Mouse (Mus musculus): ENCODE data around the gene Armh2. TPM values are rescaled to one million over a fixed set of nuclear protein-coding genes. Genes with fewer than 3 reads are reported as not detected.
"Not testable (repeated sequence)": the region's sequence is repeated elsewhere in the genome, so short reads cannot be mapped to it uniquely, and the experiment has no call there.

Gene Armh2
- polyA plus RNA-seq, 1 experiment from 2014 or later: not detected

- H3K9me3 ChIP-seq (replicated peaks): no peaks in the 10 kb centered on the region
These were observed 19.4 kb downstream of the Armh2 start for GRCm38 (mm10) chr13:24760351-24760870.

GRCm38 (mm10) chr13:24761083-24761402, 20.0 kb downstream of the Armh2 start:
- Histone ChIP-seq H3K9ac (replicated peaks) (peak overlapping the region; percentile 59), H3K27me3 (replicated peaks) (no peaks in the 10 kb centered on the region), H3K4me2 (peak overlapping the region; percentile 84), H3K4me1 (peaks cover 13% of the 10 kb centered on the region), H3K4me3 (replicated peaks) (peak overlapping the region; percentile 100), H3K9me3 (replicated peaks) (no peaks in the 10 kb centered on the region), H3K36me3 (no peaks in the 10 kb centered on the region), H3K27ac (replicated peaks) (peak overlapping the region; percentile 73; the same call in 1 of the 2 replicates)
- WGBS: 9% methylated on average over 10 of the region's 10 CpGs
- ATAC-seq (ENCODE audit: low FRiP score): no peak; the same call in 1 of the 2 replicates

More at GRCm38 (mm10) chr13:24760351-24760870, 19.4 kb downstream of the Armh2 start:
- Histone ChIP-seq H3K4me1 (peaks cover 13% of the 10 kb centered on the region), H3K4me2 (peak overlapping the region; percentile 84), H3K27me3 (replicated peaks) (no peaks in the 10 kb centered on the region), H3K9ac (replicated peaks) (no peak overlapping the region), H3K4me3 (replicated peaks) (no peak overlapping the region), H3K27ac (replicated peaks) (no peak overlapping the region), H3K36me3 (no peaks in the 10 kb centered on the region)
- no peak for ATAC-seq (ENCODE audit: low FRiP score)
- 61% methylated on average over 5 of the region's 5 CpGs for WGBS

- H3K36me3 ChIP-seq: no peaks in the 10 kb centered on the region
- H3K27me3 ChIP-seq (replicated peaks): no peaks in the 10 kb centered on the region
- WGBS: 0% methylated on average over 79 of the region's 79 CpGs
- peaks cover 13% of the 10 kb centered on the region for H3K4me1 ChIP-seq
- H3K9me3 ChIP-seq (replicated peaks): no peaks in the 10 kb centered on the region
- peak within 1 kb of the TSS; percentile 73 for H3K27ac ChIP-seq (replicated peaks)
- H3K4me2 ChIP-seq: peak within 1 kb of the TSS; percentile 84
- H3K9ac ChIP-seq (replicated peaks): peak within 1 kb of the TSS; percentile 59
- peak; percentile 98 for ATAC-seq (ENCODE audit: low FRiP score)
- peak within 1 kb of the TSS; percentile 100 for H3K4me3 ChIP-seq (replicated peaks)
These were observed 20.6 kb downstream of the Armh2 start, which contains the start of gene Gmnn for GRCm38 (mm10) chr13:24761403-24762227. Gene Gmnn (minus strand): TSS chr13:24761923.

- Histone ChIP-seq H3K4me3 (replicated peaks) (peak overlapping the region; percentile 100), H3K9ac (replicated peaks) (peak overlapping the region; percentile 59), H3K36me3 (no peaks in the 10 kb centered on the region), H3K4me2 (peak overlapping the region; percentile 84), H3K4me1 (peaks cover 13% of the 10 kb centered on the region), H3K27ac (replicated peaks) (peak overlapping the region; percentile 73; the same call in 1 of the 2 replicates), H3K27me3 (replicated peaks) (no peaks in the 10 kb centered on the region), H3K9me3 (replicated peaks) (no peaks in the 10 kb centered on the region)
- WGBS: 47% methylated on average over 4 of the region's 4 CpGs
- ATAC-seq (ENCODE audit: low FRiP score): no peak
These were observed 21.2 kb downstream of the Armh2 start for GRCm38 (mm10) chr13:24762254-24762653.

GRCm38 (mm10) chr13:24767809-24768208, 26.8 kb downstream of the Armh2 start:
- not testable (repeated sequence) for H3K27me3 ChIP-seq (replicated peaks); H3K27ac ChIP-seq (replicated peaks); H3K4me1 ChIP-seq; H3K36me3 ChIP-seq; H3K9me3 ChIP-seq (replicated peaks); ATAC-seq (ENCODE audit: low FRiP score); H3K9ac ChIP-seq (replicated peaks); H3K4me2 ChIP-seq; H3K4me3 ChIP-seq (replicated peaks)
- 76% methylated on average over 4 of the region's 4 CpGs for WGBS

- not testable (repeated sequence) for H3K9me3 ChIP-seq (replicated peaks); H3K4me1 ChIP-seq; H3K27ac ChIP-seq (replicated peaks); H3K4me2 ChIP-seq; H3K36me3 ChIP-seq; H3K9ac ChIP-seq (replicated peaks); H3K4me3 ChIP-seq (replicated peaks); H3K27me3 ChIP-seq (replicated peaks); ATAC-seq (ENCODE audit: low FRiP score)
- 95% methylated on average over 10 of the region's 10 CpGs for WGBS
These were observed 30.4 kb downstream of the Armh2 start for GRCm38 (mm10) chr13:24771482-24771881.

- Histone ChIP-seq H3K4me2 (no peak overlapping the region), H3K4me1 (no peaks in the 10 kb centered on the region), H3K9me3 (replicated peaks) (no peaks in the 10 kb centered on the region), H3K4me3 (replicated peaks) (no peak overlapping the region), H3K36me3 (no peaks in the 10 kb centered on the region), H3K27ac (replicated peaks) (no peak overlapping the region), H3K9ac (replicated peaks) (no peak overlapping the region), H3K27me3 (replicated peaks) (no peaks in the 10 kb centered on the region)
- whole genome bisulfite sequencing: 55% methylated on average over 7 of the region's 7 CpGs
- no peak for ATAC-seq (ENCODE audit: low FRiP score)
These were observed 35.3 kb downstream of the Armh2 start for GRCm38 (mm10) chr13:24776146-24776844.

- no peak overlapping the region for H3K4me3 ChIP-seq (replicated peaks)
- no peak for ATAC-seq (ENCODE audit: low FRiP score)
- 79% methylated on average over 2 of the region's 2 CpGs for WGBS
- 0 out of 2 replicates have a peak, but pooled peaks cover 7% of the 10 kb centered on the region for H3K4me1 ChIP-seq
- H3K4me2 ChIP-seq: no peak overlapping the region
- H3K27me3 ChIP-seq (replicated peaks): no peaks in the 10 kb centered on the region
- H3K27ac ChIP-seq (replicated peaks): no peak overlapping the region
- no peaks in the 10 kb centered on the region for H3K9me3 ChIP-seq (replicated peaks)
- no peaks in the 10 kb centered on the region for H3K36me3 ChIP-seq
- no peak overlapping the region for H3K9ac ChIP-seq (replicated peaks)
These were observed 37.0 kb downstream of the Armh2 start for GRCm38 (mm10) chr13:24778026-24778425.

GRCm38 (mm10) chr13:24778706-24779380, 37.8 kb downstream of the Armh2 start:
- no peak overlapping the region for H3K4me3 ChIP-seq (replicated peaks)

GRCm38 (mm10) chr13:24781916-24782315, 40.9 kb downstream of the Armh2 start:
- no peak overlapping the region for H3K4me3 ChIP-seq (replicated peaks)
- H3K27ac ChIP-seq (replicated peaks): no peak overlapping the region
- peak; percentile 11; the same call in 1 of the 2 replicates for ATAC-seq (ENCODE audit: low FRiP score)
- H3K9ac ChIP-seq (replicated peaks): no peak overlapping the region
- H3K36me3 ChIP-seq: no peaks in the 10 kb centered on the region
- WGBS: 47% methylated on average over 5 of the region's 5 CpGs
- 0 out of 2 replicates have a peak, but pooled peaks cover 7% of the 10 kb centered on the region for H3K4me1 ChIP-seq
- no peaks in the 10 kb centered on the region for H3K9me3 ChIP-seq (replicated peaks)
- no peaks in the 10 kb centered on the region for H3K27me3 ChIP-seq (replicated peaks)
- H3K4me2 ChIP-seq: no peak overlapping the region

More at GRCm38 (mm10) chr13:24778706-24779380, 37.8 kb downstream of the Armh2 start:
- H3K27ac ChIP-seq (replicated peaks): no peak overlapping the region
- 85% methylated on average over 8 of the region's 8 CpGs for WGBS
- no peak overlapping the region for H3K4me2 ChIP-seq
- H3K9me3 ChIP-seq (replicated peaks): no peaks in the 10 kb centered on the region
- ATAC-seq (ENCODE audit: low FRiP score): no peak
- no peak overlapping the region for H3K9ac ChIP-seq (replicated peaks)
- H3K4me1 ChIP-seq: 0 out of 2 replicates have a peak, but pooled peaks cover 7% of the 10 kb centered on the region
- H3K27me3 ChIP-seq (replicated peaks): no peaks in the 10 kb centered on the region
- no peaks in the 10 kb centered on the region for H3K36me3 ChIP-seq

GRCm38 (mm10) chr13:24786014-24786490, 45.0 kb downstream of the Armh2 start:
- Histone ChIP-seq H3K36me3 (no peaks in the 10 kb centered on the region), H3K9ac (replicated peaks) (no peak overlapping the region), H3K9me3 (replicated peaks) (no peaks in the 10 kb centered on the region), H3K4me3 (replicated peaks) (no peak overlapping the region), H3K4me1 (0 out of 2 replicates have a peak, but pooled peaks cover 7% of the 10 kb centered on the region), H3K4me2 (no peak overlapping the region), H3K27me3 (replicated peaks) (no peaks in the 10 kb centered on the region), H3K27ac (replicated peaks) (no peak overlapping the region)
- no peak for ATAC-seq (ENCODE audit: low FRiP score)
- WGBS: 61% methylated on average over 11 of the region's 11 CpGs
